Mouse (Mus musculus) thymus, postnatal 10 days (tissue): ENCODE measurements around the gene Agap2.
A peak's percentile ranks its signal among the peaks of the same experiment; 100 is the strongest.
"Not testable (repeated sequence)": the region's sequence is repeated elsewhere in the genome, so short reads cannot be mapped to it uniquely, and the experiment has no call there.

Experiments used
- DNase-seq, 2 experiments: peaks; one replicate each; pipeline ENCODE4 v3.0.0; 2021; ENCODE audit warnings: low spot score in 2 of 2

Gene Agap2

GRCm38 (mm10) chr10:127134394-127135035, 59.4 kb downstream of the Agap2 start:
- not testable (repeated sequence) for DNase-seq

- peak; percentile 40 to 46 for DNase-seq
Measured at GRCm38 (mm10) chr10:127135118-127135836, 60.2 kb downstream of the Agap2 start.

DNA sequence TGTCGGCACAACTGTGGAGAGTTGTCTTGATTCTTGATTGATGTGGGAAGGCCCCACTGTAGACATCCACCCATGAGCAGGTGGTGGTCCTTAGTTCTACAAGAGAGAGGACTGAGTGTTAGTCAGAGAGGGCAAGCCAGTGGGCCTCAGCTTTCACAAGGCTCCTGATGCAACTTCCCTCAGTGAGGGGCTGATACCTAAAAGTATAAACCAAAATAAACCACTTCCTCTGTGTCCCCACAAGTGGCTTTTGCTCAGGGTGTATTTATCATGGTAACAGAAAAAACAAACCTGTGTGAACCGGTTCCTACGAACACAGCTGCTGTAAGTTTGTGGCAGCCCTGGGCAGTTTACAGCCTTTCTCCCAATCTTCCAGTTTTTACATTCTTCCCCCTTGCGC, 61.4 kb downstream of the Agap2 start:
- DNase-seq: peak; percentile 31 to 35

DNA sequence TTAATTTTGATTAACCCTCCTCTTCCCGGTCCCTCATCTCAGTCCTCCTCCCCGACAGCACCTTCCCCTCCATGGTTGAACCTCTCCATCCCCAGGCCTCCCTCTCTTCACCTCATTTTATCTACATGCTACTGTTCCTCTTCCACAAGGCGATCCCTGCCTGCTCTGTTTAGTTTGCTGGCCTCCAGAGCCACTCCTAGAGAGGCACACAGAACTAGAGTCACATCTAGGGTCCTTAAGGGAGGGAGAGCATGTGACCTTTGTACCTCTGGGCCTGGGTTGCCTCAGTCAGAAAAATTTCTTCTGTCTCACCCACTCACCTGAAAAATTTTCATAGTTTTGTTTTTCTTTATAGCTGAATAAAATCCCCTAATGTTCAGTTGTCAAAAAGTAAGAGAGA, 62.8 kb downstream of the Agap2 start:
- no peak for DNase-seq

DNA sequence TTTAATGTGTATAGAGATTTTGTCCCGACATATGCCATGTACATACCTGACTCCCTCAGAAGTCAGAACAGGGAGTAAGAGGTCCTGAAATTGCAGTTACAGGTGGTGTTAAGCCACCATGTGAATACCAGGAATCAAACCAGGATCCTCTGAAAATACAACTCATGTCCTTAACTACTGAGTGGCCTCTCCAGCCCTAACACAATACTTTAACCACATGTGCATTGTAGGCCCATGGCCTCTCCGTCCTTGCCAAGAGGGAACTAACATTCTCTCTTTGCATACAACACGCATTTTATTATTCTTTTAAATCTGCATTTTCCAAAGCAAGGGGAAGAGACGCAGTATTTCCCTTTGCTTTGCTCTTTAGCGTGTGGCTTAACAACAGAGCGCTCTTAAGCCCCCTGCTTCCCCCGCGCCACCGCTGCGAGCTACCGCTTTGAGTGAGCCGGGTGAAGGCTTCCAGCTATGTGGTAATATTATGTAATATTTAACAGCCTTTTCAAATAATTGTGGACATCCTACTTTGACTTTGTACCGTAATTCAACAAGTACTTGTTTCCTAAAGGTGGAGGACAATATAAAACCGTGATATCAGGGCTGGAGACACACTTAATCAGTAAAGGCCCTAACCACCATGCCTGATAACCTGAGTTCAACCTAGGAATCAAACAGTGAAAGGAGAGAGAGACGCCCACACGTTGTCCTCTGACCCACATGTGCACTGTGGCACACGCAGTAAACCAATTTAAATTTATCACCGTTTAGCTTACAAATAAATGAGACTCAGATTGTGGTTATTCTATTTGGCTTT, 63.5 kb downstream of the Agap2 start:
- DNase-seq: no peak

DNA sequence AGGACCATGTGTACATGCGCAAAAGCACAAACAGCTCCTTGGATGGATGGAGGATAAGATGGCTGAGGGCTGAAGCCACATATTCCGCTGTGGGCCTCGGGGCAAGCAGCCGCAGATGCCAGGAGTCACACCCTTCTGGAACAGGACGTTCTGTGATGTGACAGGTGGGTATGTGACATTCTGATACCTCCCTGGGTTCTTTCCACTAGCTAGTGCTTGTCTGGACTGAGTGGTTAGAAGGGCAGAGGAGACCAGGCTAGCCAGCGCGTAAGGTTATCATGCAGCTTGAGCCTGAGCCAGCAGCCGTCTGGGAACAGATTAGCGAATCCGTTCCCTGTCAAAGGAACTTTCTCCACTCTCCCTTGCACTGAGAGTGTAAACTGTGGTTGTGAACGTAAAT, 65.9 kb downstream of the Agap2 start:
- DNase-seq: no peak

GRCm38 (mm10) chr10:127141500-127141899, 66.4 kb downstream of the Agap2 start:
- peak; percentile 31 to 34 for DNase-seq
